Mouse (Mus musculus) heart, adult 2 months (tissue): ENCODE results near the gene Efna1.

Experiments used
- CTCF ChIP-seq: fragments of 200-600 bp; IDR thresholded peaks from 2 replicates; pipeline ENCODE4 v1.8.1; 2022; ENCODE audit warnings: antibody characterized with exemption, mild to moderate bottlenecking, moderate library complexity
- EP300 ChIP-seq: fragments of 200-500 bp; IDR thresholded peaks from 2 replicates; pipeline ENCODE4 v1.6.1; 2011; ENCODE audit warnings: low read depth, low read length, control low read depth; ENCODE audit not compliant: insufficient read depth
- POLR2A ChIP-seq: fragments of 200-500 bp; IDR thresholded peaks from 2 replicates; pipeline ENCODE4 v1.6.1; 2011; ENCODE audit warnings: mild to moderate bottlenecking, low read depth, low read length, control low read depth; ENCODE audit not compliant: insufficient read depth

- TF ChIP-seq POLR2A: no peak
- TF ChIP-seq CTCF: no peak; the same call in 1 of the 2 replicates
- TF ChIP-seq EP300: no peak
These were observed 1.3 kb upstream of the Efna1 start for GRCm38 (mm10) chr3:89282291-89282643.
